Mouse (Mus musculus): Measurements from ENCODE around the gene Stk32b.

Gene Stk32b

DNA sequence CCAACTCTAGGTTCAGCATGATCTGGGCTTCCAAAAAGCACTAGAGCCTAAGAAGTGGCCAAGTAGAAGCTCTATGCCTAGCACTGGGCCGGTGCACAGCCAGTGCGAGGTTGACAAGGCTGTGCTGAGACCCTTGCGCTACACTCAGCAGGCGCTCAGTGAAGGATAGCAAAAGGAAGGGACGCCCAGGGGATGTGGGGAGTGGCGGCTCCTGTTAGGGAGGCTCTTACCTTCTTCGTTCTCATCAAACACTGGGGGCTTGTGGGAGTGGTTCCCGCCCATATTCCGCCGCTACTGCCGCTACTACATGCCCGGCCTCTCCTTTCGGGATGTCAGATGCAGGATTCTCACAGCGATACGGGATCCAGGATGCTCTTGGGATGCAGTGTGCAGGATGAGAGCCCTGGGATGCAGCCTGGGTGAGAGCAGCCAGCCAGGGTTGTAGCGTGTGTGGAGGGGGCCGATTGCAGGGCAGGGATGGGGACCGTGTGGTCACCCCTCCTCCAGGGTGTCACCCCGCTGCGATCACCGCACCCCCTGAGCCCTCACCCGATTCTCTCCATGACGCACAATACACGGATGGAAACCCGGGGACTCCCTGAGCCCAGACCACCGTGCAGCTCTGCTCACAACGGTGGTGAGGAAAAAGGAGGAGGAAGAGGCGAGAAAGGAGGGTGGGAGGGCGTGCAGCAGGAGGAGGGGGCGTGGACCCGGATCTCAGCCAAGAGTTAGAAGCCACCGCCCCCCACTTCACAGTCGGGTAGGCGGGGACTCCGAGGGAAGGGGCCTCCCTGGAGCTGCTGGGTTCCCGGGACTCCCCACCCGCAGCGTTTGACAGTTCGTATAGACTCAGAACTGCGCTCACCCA is at the start of gene Stk32b:
Stk32b (minus strand) TSS at position 667 of the 868 bp plus-strand sequence.
- DNase-seq, result peak; percentile 38 to 41

DNA sequence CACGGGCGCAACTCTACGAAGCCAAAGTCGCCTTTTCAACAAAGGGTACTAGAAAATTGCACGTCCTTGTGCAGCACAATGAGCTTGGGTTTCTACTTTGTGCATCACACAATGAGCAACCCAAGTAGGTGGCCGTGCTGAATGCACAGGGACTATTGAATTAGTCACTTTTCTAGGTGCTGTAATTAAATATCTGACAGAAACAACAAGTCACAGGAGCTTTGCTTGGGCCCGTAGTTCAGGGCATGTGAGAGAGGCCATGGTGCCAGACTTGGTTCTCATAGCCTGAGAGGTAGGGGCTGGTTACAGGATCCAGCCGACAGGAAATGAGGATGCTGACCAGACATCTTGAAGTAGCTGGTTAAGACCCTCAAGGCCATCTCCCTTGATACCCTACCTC is 48.9 kb upstream of the Stk32b start:
- DNase-seq, result no peak

DNA sequence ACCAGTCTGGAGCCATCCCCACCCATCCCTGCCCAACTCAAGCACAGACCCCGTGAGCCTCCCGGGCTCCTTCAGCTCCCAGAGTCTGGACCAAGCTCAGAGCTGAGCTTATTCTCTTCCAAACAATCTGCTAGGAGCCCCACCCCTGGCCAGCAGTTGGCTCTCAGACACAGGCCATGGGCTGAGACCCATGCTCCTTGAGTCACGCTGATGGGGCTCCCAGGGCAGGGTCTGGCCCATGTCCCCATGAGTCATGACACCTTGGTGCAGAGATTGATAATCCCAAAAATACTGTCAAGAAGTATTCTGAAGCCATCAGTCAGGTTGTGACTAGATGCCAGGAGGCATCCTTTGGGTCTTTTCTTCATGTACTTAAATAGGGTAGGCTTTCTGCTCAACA is 45.1 kb upstream of the Stk32b start:
- DNase-seq, result no peak

DNA sequence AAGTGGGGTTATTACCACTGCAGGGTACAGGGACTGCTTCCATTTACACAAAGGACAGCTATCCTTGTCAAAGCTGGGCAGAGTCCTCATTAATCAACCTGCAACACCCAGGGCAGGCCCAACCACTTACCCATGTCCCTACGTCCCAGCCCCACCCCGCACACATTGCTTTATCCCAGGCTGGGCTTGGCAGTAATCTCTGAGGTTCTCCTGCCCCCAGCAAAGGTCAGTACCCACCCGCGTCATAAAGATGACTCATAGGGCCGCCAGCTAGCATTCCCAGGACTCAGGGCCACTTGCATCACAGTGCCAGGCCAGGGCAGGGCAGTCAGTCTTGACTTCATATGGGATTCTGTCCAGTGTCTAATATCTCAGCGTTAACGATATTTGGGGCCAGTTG is 36.4 kb upstream of the Stk32b start:
- no peak for DNase-seq

DNA sequence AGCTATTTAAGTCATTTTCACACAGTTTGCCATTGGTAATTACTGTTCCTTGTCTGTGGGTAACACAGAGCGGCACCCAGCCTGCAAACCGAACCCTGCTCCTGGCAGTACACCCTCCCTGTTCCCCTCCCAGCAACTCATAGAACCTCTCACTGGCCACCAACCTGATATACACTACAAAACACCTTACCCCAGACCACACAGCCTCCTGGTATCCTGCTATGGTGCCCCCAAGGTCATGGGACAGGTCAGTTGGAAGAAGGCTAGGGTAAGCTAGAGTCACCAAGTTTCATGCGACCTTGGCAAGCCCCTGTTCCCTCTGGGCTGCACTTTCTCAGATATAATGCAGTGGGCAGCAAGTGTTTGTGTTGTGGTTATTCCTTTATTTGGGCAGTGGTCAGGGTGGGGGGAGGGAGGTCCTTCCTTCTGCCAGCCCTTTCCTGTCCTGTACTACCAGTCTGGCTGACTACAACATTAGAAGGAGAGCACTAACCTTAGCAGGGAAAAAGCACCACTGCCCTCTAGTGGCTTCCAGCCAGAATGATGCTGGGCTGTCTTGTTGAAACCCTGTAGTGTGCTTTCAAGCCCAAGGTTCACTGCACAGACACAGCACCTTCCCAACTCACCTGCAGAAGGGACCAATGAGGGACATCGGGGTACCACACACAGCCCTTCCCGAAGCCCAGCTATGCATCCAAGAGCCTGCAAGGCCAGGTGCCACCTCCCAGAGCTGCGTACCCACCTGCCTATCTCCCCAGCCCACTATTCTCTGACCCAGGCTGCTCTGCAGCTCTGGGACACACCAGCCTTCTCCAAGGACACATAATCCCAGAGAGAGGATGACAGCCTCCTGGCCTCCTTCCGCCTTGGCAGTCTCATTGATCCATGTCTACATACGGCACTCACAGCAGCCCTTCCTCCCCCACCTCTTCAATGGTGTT is 35.3 kb upstream of the Stk32b start:
- peak; percentile 59 to 74 for DNase-seq

DNA sequence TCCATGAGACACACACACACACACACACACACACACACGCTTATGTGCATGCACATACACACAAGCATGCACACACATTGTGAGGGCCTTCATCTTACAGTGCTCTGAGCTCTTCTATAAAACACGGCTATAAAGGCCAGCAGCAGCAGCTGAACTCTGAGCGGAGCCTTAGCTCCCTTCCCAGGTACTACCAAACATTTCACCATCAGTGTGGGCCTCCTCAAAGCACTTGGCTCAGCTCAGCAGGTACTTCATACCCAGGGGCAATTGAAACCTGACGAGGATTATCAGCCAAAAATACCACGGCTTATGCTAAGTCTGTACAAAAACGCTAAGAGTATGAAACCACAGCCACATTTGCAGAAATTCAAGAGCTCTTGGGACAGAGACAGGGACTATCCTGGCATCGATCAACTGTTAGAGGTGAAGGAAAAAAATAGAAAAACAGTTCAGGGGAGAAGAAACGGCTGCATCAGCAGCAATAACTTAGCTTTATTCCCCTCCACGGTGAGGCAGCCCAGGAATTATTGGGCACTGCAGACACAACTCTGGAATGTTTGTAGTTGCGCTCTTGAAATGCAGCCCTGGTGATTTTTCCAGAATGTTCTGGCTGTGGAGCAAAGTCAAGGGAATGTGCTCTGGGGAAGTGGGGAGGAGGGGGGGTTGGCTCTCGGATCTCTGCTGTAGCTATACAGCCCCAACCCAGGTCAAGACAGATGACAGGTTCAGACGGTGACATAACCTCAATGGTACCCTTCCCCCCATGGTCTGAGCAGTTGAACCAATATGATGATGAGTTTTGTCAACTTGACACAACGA is 27.1 kb upstream of the Stk32b start:
- no peak for DNase-seq

DNA sequence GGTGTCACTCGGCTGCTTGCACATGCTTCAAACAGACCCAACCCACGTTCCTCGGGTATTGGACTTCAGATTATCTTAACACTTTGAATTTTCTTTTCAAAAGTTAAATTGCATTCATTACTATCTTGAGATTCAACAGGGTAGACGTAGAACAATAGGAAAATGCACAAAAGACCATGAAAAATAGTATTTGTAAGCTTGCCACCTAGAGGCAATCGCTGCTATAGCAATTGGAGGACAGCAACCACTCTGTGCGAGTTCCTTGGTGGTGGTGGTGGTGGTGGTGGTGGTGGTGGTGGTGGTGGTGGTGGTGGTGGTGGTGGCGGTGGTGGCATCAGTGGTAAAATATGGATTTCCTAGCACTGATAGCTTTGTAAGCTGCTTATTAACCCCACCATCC is 19.2 kb upstream of the Stk32b start:
- no peak for DNase-seq

DNA sequence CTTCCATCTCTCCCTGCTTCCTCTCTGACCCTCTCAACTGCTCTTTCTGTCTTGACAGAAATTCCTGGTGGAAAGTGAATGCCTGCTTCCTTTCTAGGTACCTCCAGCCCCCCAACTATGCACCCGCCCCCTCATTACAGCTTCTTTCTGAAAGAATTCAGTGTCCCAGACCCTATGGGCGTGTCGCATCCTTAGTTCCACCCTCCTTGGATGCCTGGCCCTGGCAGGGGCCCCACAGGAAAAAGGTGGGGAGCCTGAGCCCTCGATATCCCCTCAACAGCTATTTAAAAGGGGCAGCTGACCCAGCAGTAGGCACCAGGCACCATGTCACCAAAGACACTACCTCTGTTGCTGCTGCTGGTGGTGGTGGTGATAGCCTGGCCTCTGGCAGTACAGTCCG is 18.3 kb upstream of the Stk32b start, which contains the start of gene Cytl1:
Cytl1 (plus strand) TSS at position 296 of the 400 bp plus-strand sequence.
- DNase-seq, result no peak

DNA sequence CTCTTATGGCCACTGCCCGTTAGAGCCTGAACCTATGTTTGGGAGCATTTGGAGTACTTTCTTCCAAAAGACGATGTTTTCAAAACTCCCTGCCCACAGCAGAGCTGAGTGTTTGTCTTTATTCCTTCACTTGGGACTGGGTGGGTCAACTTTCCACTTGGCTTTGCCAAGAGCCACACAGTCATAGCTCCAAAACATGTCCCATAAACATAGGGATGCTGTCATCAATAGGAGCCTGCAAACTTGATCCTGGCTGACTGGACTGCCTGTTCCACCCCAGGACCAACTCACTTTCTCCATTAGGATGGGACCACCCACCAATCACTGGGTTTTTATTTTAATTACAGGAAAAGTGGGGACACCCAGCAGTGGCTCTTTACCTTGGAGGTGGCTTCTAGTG is 13.8 kb upstream of the Stk32b start:
- DNase-seq, result no peak

DNA sequence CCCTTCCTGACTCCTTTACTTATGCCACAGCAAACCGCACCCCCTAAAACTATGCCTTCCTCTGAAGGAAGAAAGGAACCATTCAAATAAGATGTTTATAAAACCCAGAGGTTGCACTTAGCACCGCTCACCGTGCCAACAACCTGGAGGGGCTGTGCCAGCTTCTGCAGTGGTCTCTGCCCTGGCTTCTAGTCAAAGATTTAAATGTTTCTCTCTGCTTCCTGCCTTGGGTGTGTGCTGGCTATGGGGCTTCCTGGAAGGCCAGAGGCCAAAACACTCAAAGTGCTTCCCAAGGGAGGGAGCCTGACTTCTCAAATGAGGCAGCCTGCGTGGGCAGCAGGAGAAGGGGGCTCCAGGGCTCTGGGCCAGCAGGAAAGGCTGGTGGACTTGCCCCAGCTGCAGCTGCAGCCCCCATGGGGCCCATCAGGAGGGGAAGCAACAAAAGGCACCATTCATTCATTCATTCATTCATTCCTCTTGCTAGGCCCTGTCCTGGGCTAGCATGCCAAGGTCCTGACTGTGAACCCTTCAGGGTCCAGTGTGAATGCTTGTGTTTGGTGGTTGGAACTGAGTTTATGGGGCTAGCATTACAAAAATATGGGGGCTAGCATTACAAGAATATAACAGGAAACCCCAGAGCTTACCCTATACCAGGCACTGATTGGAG is 8.4 kb upstream of the Stk32b start:
- no peak for DNase-seq

DNA sequence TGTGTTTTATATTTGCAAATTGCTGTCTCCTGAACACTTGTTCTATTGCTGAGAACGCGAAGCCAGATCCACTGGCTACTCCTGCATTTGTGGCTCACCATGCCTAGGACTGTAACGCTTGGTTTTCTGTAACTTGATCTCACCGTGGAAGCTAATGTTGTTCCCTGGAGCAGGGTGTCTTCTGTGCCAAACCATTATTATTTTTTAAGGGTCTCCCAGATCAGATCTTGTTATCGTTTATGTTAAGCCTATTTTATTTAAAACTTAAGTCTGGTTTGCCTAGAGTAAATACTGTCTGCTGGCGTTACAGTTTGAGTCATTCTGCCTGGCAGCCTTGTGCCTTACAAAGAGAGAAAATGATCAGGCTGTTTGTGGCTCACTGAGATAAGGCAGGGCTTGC is 3.7 kb upstream of the Stk32b start:
- DNase-seq, result no peak

DNA sequence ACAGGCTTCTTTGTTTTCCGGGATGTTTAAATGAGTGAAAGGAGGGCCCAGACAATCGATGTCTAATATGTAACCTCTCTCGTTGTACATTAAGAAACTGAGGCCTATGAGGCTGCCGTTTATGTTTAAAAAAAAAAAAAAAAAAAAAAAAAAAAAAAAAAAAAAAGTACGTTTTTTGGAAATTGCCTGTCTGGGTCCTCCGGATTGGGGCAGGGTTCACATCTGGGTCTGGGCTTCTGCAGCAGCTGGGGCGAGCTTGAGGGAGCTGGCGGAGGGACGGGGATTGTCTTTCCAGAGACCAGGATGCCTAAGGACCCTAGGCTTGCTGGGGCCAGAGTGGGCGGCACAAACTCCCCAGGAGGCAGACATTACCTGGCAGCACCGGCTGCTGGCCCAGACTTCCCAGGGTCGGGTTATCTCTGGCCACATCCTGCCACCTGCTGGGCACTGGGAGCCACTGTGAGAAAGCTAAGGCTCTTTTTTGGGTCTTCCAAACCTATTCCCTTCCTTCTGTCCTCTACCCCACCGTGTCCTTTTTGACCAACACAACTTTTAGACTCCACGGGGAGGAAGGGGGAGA is 503 bp upstream of the Stk32b start:
- DNase-seq, result peak; percentile 64 to 65

DNA sequence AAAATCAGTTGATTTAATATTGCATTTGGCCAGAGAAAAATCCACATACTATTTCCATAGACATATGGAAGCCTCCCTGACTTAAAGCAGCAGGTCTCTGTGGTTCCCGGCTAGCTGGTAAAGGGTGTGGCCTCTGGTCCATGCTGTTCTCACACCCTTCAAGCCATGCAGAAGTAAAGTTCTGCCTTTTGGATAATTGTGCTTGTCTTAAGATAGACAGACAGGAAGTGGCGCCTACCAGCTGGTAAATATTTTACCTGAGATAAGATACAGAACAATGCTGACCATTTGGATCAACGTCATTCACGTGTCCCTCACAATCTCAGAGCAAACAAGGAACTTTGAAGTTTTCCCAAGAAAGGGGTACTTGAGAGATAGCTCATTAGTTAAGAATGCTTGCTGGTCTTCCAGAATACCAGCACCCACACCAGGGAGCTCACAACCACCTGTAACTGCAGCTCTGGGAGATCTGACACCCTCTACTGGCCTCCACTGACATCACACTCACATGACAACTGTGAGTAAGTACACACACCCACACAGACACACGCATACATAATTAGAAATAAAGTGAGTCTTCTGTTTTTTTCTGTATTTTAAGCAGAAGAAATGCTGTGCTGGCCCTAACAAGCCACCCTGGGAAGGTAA is 7.6 kb downstream of the Stk32b start:
- DNase-seq, result no peak

DNA sequence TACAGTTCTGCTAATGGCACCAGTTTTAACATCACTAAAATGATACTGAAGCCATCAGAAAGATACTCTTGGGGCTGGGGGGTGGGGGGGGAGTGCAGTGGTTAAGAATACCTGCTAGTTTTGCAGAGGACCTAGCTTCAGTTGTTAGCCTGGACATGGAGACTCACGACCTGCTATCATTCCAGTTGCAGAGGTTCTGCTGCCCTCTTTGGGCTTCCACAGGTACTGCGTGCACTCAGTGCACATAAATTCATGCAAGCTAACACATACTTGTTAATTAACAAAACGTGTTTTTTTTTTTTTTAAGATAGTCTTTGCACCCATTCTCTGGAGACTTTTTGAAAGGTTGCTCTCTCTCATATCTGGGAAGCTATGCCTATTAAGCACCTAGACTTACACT is 8.8 kb downstream of the Stk32b start:
- peak in 1 of 2 experiments; percentile 21 for DNase-seq

DNA sequence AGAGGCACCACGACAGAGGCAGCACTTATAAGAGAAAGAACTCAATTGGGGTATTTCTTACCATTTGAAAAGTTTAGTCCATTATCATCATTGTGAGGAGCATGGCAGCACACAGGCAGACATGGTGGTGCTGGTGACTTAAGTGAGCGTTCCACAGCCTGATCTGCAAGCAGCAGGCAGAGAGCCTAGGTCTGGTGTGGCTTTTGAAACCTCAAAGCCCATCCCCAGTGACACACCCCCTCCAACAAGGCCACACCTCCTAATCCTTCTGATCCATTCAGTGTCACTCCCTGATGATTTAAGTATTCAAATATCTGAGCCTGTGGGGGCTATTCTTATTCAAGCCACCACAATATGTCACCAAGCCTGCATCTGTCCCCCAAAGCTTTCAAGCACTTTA is 12.0 kb downstream of the Stk32b start:
- no peak for DNase-seq

DNA sequence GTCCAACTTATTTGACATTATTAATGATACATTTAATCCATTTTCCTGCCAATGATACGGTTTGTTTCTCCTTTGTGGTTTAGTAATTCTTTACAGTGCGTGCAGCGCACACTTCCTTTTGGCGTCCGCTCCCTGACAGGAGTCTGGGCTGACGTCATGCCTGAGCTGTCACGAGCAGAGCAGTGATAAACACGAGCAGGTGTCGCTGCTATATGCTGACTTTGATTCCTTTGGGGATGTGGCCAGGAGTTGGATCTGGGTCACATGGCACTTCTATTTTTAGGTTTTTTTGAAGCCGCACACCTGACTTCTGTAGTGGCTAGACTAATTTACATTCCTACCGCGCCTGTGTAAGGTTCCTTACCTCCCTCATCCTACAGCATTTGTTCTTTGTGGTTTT is 17.2 kb downstream of the Stk32b start:
- peak; percentile 8 to 41 for DNase-seq

DNA sequence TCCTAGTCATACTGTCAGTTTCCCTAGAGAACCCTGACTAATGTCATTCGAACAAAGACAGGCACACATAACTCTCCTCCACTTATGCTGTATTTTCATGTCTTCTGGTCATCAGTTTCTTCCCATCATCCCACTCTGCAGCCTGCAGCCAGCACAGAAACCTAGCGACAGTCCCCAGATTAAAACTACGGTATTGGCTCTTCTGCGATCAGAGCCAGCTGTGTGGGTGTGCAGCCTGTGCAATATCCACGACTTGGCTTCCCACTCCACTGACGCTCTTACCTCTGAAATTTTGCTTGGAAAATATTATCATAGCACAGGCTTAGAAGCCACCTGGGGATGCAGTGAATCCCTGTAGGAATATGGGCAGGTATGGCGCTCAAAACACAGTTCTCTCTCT is 19.7 kb downstream of the Stk32b start:
- no peak for DNase-seq

DNA sequence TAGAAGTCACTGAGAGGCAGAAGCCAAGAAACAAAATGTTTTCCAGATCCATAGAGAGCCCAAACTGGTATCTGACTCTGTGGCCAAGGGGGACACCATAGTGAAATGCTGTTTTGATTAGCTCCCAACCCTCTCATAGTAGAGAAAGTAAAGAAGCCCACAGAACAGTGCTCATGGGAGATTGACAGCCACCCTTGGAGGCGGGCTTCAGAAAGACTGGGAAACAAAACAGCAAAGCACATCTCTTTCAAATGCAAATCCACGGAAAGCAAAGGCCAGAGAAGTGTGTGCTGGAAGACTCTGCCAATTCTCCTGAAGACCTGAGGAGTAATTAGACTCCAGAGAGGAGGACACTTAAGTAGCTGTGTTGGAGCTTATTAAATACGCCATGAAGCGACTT is 21.2 kb downstream of the Stk32b start:
- no peak for DNase-seq

DNA sequence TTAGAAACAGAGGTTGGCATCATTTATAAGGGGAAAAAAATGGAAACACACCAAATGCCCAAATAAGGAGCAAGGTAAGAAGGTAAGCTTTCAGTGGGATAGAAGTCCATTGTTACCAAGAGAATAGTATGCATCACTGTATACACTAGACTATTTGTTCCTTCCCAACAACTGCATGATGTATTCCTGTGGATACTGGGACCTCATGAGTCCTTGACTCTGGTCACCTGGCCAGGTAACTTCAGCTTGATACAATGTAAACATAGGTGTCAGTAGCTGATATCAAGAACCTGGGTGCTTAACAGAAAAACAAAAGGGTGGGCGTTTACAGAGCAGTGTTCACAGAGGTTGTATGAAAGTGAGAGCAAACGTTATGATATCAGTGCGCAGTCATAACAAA is 24.2 kb downstream of the Stk32b start:
- no peak for DNase-seq

DNA sequence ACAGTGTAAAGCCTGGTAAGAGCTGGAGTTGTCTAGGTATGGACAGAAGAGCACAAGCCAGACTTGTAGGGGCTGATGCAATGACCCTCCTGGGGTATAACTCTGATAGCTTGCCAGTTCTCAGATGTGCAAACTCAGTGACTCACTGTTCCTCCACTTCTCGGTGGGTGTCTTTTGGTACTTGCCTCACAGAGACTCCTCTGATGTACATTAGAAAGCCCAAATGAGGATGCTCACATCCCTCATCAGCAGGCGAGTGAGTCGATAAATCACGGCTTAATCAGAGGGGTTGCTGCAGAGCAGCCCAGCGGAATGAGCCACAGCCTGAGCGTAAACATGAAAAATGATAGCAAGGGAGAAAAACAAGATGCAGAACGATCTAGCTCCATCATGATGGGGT is 46.2 kb downstream of the Stk32b start:
- DNase-seq, result no peak

DNA sequence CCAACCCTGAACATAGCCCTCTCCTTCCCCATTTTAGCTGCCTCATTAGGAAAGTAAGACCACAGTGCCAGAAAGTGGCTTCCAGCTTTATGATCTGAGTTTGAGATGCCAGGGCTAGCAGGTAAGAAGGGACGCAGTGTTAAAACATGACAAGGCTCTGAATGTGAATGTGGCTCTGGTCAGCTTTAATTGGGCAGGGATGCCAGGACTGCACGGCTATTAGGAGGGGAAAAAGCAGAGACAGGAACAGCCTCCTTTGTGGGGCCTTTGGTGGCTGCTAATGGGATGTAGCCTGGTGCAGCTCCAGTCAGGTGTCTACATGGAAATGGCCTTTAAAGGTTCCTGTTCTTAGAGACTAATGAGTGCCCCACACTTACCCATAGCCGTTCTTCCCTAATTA is 52.0 kb downstream of the Stk32b start:
- DNase-seq, result no peak
